Mouse (Mus musculus): ENCODE measurements around the gene Ttc21a. TPM values are rescaled to one million over a fixed set of nuclear protein-coding genes. Genes with fewer than 3 reads are reported as not detected.
A peak's percentile ranks its signal among the peaks of the same experiment; 100 is the strongest.
"Not testable (repeated sequence)": the region's sequence is repeated elsewhere in the genome, so short reads cannot be mapped to it uniquely, and the experiment has no call there.

Ttc21a gene
- total RNA-seq, 1 experiment from 2014 or later, result 0.46 TPM

GRCm38 (mm10) chr9:119988304-119988703, 50.9 kb downstream of the Ttc21a start:
- no peak for ATAC-seq (replicated peaks; ENCODE audit: low read depth, poor library complexity, severe bottlenecking)

- no peak for ATAC-seq (replicated peaks; ENCODE audit: low read depth, poor library complexity, severe bottlenecking)
Observed at GRCm38 (mm10) chr9:119991310-119991709, 53.9 kb downstream of the Ttc21a start.

DNA sequence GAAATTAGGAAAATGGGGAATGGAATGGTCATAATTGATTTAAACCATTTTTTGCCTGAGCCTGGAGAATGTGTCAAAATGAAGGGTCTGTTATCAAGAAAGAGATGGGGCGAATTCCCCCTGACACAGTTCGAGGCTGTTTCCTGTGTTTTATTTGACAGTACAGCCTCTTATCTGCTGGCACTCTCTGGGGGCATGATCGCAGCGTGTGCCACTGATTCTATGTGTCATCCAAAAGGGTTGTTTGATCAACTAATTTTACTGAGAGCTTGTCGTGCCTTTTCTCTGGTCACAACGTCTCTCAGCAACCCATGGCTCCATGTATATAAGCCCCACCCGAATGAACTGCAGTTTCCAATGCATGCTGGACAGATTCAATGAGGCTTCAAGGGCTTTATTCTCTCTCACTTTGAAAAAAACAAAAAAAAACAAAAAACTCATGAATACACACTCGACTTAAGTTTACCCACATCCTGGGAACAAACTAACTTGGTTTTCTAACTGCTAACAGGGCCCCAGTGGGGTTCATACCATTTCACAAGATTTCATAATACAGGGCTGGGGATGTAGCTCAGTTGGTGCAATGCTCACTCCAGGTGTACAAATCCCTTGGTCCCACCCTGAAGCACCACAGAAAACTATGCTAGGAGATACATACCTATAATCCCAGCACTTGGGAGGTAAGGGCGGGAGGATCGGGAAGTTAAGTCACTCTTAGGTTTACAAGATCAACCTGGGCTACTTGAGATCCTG, 55.9 kb downstream of the Ttc21a start:
- 0 out of 2 replicates have a peak, but pooled peaks have one; percentile 11 for ATAC-seq (replicated peaks; ENCODE audit: low read depth, poor library complexity, severe bottlenecking)

DNA sequence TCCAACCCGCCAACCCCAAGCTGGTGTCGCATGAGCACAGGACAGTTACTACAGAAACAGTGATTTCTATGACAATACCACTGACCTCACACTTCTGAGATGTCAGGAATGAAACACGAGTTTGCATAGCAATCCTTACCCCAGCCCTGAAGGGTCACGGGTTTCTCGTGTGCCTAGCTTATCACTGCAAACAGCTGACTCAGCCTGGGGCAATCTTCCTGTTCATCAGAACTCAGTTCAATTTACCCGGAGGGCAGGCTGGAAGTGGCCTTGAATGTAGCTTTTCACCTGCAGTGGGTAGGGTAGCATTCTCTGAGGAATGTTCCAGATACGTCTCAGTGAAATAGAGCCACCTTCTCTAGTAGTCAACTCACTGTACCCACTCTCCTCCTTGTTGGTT, 56.8 kb downstream of the Ttc21a start:
- ATAC-seq (replicated peaks; ENCODE audit: low read depth, poor library complexity, severe bottlenecking), result 0 out of 2 replicates have a peak, but pooled peaks have one; percentile 18

DNA sequence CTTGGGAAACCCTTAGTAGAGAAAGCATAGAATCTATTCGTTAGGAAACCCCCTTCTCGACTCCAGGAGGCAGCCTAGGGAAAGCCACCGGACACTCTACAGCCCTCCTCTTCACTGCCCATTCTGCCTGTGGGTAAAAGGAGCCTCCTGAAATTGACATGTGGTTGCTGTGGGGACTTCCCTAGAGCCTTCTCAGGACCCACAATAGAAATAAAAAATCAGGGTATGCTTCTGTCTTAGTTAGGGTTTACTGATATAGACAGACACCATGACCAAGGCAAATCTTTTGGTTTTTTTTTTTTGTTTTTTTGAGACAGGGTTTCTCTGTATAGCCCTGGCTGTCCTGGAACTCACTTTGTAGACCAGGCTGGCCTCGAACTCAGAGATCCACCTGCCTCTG, 58.7 kb downstream of the Ttc21a start:
- 0 out of 2 replicates have a peak, but pooled peaks have one; percentile 36 for ATAC-seq (replicated peaks; ENCODE audit: low read depth, poor library complexity, severe bottlenecking)

DNA sequence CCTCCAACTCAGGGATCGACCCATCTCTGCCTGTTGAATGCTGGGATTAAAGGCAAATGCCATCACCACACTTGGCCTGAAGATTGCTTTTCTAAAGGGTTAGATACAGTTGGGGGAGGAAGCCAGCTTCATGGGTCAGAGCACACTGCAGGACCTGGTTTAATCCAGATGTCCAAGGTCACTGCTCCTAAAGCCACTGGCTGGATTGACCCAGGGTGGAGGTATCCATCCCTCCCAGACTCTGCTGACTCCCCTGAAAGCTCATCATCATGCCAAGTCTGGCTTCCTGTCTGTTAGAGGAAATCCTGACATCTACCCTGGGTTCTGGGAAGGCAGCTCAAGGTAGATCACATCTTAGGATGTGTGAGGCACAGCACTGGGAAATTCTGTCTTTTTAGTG, 61.4 kb downstream of the Ttc21a start:
- ATAC-seq (replicated peaks; ENCODE audit: low read depth, poor library complexity, severe bottlenecking), result no peak

GRCm38 (mm10) chr9:119999636-120000035, 62.2 kb downstream of the Ttc21a start:
- ATAC-seq (replicated peaks; ENCODE audit: low read depth, poor library complexity, severe bottlenecking), result no peak

DNA sequence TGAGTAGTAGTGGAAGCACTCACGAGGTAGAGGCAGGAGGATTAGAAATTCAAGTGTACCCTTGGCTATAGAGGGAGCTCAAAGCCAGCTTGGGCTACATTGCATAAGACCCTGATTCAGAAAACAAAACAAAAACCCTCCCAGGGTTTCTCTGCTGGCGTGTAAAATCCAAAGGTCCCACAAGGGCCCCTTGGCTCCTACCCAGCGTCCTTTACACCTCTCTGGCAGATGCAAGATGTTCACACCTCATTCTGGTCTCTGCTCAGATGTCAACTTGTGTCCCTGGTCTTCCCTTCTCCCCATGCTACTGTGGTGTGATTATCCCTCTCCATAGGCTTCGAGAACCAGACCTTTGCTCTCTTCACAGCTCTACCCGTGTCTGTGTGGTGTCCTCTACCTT, 63.4 kb downstream of the Ttc21a start:
- ATAC-seq (replicated peaks; ENCODE audit: low read depth, poor library complexity, severe bottlenecking), result no peak

DNA sequence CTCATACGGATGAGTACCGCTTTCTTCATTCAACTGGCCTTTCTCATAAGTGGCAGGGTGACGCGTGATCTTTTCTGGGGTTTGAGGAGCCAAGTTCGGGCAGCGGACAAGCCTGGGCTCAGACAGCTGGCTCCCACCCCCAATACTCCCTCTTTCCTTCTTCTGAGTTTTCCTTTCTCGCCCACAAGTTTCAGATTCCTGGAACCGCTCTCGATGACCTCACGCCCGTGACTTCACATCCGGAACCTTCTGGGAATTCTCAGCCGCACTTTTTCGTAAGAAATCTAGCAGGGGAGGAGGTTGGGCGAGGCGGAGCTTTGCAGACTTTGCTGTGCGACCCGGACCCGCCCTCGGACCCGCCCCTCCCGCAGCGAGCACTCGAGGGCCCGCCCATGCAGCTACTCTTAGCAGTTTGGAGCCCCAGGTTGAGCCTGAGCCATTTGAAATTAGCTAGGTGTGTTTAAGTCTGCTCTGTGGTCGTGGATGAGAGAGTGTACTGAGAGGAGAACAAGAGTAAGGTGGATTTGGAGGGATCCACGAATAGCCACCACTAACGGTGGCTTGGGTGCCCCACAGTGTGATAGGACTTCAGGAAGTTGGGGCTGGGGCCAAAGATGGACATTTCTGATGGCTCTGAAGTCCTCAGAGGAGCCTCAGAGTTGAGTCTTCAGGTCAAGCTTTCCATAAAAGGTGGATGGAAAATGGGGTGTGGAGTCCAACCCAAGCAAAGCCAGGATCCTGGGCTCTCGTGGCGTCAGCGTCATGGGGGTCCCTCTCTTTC, 64.7 kb downstream of the Ttc21a start:
- ATAC-seq (replicated peaks; ENCODE audit: low read depth, poor library complexity, severe bottlenecking), result peak; percentile 90

GRCm38 (mm10) chr9:120002893-120003292, 65.5 kb downstream of the Ttc21a start:
- no peak for ATAC-seq (replicated peaks; ENCODE audit: low read depth, poor library complexity, severe bottlenecking)

DNA sequence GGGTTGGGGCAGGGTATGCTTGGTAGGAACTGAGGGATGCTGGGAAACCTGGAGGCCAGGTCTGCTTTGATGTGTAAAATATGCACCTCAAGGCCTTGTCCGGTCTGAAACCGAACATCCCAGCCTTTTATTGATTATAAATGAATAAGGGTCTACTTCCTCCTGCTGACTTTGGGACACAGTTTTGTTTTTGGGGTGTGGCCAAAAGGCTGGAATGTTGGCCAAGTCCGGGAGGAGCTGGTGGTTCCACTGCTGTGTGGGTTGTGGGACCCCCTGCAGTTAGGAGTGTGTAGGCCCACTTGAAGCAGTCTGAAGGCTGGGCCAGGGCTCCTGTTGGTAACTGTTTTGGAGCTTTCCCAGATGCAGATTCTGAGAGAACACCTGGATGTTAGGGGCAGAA, 68.5 kb downstream of the Ttc21a start:
- ATAC-seq (replicated peaks; ENCODE audit: low read depth, poor library complexity, severe bottlenecking), result no peak

GRCm38 (mm10) chr9:120007833-120008232, 70.4 kb downstream of the Ttc21a start:
- no peak for ATAC-seq (replicated peaks; ENCODE audit: low read depth, poor library complexity, severe bottlenecking)

- ATAC-seq (replicated peaks; ENCODE audit: low read depth, poor library complexity, severe bottlenecking), result no peak
Observed at GRCm38 (mm10) chr9:120009226-120009841, 71.9 kb downstream of the Ttc21a start.

GRCm38 (mm10) chr9:120009871-120010270, 72.5 kb downstream of the Ttc21a start:
- no peak for ATAC-seq (replicated peaks; ENCODE audit: low read depth, poor library complexity, severe bottlenecking)

DNA sequence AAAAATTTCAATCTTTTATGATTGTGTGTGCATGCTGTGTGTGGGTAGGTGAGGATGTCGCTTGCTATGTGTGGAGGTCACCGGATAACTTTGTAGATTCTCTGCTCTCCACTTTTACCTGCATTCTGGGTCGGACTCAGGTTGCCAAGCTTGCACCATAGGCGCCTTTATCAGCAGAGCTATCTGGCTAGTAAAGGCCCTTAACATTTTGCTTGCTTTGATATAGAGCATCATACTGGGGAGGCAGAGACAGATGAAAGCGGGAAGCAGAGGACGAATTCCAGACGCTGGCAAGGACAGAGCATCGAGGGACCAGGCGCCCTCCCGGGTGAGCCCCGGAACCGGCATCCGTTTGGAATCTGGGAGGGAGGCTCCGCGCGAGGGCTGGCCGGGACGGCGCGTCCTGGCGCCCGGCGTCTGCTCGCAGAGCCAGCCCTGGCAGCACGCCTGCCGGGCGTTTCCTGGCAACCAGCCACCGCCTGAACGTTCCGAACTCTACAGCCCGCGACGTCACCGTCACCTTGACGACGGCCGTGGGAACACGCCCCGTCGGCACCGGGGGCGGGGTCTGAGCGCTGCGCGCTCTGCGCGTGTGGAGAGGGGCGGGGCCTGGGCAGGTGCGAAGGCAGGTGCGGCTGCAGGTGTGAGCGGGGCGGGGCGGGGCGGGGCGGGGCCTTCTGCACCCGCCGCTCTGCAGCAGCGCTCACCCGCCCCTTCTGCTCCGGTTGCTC, 73.5 kb downstream of the Ttc21a start:
- peak; percentile 88 for ATAC-seq (replicated peaks; ENCODE audit: low read depth, poor library complexity, severe bottlenecking)

DNA sequence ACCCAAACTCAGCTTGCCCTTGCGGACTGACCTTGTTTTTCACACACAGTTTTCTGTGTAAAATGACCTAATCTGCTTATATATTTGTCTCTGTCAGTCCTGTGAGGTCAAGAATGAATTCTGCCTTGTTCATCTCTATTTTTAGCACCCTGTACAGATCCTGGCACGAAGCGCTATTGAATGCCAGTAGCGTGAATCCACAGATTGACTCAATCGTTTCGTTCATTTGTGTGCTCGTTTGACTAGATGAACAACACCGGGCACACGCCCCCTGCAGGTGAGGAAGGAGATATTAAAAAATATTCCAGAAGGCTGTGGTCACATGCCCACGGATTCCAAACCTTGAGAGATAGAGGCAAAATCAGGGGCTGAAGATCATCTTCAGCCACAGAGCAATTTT, 74.1 kb downstream of the Ttc21a start:
- peak; percentile 40 for ATAC-seq (replicated peaks; ENCODE audit: low read depth, poor library complexity, severe bottlenecking)

- ATAC-seq (replicated peaks; ENCODE audit: low read depth, poor library complexity, severe bottlenecking), result not testable (repeated sequence)
Observed at GRCm38 (mm10) chr9:120012161-120012560, 74.8 kb downstream of the Ttc21a start.

GRCm38 (mm10) chr9:120012781-120013180, 75.4 kb downstream of the Ttc21a start:
- ATAC-seq (replicated peaks; ENCODE audit: low read depth, poor library complexity, severe bottlenecking), result no peak

GRCm38 (mm10) chr9:120013251-120013820, 75.9 kb downstream of the Ttc21a start:
- no peak for ATAC-seq (replicated peaks; ENCODE audit: low read depth, poor library complexity, severe bottlenecking)

DNA sequence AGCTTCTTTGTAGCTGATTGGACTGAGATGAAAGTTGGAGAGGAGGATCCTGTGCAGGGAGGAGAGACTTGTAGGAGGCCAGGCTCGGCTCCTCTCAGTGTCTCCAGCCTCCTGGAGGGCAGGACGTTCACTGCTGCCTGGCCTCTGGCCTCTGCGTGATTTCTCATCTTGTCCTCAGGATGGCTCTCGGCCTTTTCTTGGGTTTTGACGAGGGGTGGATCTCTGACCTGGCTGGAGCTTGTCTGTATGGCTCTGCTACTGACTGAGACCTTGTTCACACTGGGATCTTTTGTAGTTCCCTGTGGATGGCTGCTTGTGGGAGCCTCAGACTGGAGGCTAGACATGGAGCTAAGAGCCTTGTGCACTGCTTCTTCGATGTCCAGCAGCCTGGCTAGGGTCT, 77.4 kb downstream of the Ttc21a start:
- ATAC-seq (replicated peaks; ENCODE audit: low read depth, poor library complexity, severe bottlenecking), result no peak
